Mouse (Mus musculus): ENCODE data around the gene Lrrc18.

The Lrrc18 gene

DNA sequence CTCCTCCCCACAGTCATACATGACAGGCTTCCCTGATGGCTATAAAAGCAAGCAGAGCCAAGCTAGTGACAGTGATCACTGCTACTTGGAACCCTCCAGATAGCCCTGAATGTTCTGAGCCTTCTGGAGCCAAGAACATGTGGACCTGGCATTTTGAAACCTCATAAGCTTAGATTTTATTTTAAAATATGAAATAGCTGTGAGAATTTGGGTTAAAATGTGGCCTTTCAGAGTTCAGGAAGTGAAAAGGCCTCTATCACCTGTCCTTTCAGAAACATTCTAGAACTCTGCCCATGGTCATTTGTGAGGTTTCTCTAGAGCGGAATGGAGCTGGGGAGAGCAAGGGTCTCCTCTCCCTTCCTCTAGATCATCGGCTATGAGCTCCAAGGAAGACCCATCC lies at the start of gene Lrrc18:
TSS of gene Lrrc18 (plus strand) at position 301 of the 400 bp plus-strand sequence.
- DNase-seq (ENCODE audit: low spot score in 2 of 2), result no peak

GRCm38 (mm10) chr14:32947512-32947911 lies 43.7 kb upstream of the Lrrc18 start:
- peak in 1 of 2 experiments; percentile 67 for DNase-seq (ENCODE audit: low spot score in 2 of 2)

DNA sequence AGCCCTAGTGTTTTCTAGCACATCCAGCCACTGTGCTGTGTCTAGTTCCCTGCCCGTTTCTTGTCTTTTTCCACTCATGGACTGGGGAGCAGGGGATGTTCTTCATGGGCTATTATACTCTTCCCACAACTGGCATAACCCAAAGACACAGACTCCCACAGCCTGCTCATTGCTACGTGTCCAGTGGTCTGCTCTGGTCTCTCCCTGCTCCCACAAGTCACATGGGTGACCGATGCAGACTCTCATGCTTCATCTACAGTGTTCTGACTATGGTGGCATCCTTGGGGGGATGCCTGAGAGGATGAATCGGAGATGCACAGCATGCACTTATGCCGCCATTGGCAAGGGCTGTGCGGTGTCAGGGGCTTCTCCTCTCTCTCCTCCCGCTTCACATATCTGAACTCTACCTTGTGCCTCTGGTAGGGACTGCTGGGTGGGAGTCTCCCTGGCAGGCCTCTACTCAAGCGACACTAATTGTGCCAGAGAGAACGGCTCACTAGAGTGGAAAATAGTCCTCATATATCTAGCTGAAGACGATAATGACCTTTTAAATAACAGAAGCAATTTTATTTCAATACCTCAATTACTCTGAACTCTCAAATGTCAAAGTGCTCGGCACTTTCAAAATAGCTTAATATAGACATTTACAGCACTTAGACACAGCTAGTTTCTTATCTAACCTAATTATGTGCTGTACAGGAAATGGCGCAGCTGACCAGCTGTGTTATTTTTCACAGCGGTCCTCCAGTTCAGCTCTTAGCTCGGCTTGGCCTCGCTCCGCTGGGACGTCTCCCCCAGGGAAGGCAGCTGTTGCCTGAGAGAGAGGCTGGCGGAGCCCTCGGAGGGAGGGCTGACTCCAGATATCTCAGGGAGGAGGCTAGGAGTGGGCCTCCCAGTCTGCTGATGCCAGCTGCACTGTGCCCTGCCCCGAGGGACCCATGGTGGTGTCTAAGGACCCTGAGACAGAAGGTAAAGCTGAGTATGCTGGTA lies 40.6 kb upstream of the Lrrc18 start:
- DNase-seq (ENCODE audit: low spot score in 2 of 2), result no peak

- DNase-seq (ENCODE audit: low spot score in 2 of 2), result peak in 1 of 2 experiments; percentile 8
Observed at GRCm38 (mm10) chr14:32956486-32956885, 34.7 kb upstream of the Lrrc18 start.

DNA sequence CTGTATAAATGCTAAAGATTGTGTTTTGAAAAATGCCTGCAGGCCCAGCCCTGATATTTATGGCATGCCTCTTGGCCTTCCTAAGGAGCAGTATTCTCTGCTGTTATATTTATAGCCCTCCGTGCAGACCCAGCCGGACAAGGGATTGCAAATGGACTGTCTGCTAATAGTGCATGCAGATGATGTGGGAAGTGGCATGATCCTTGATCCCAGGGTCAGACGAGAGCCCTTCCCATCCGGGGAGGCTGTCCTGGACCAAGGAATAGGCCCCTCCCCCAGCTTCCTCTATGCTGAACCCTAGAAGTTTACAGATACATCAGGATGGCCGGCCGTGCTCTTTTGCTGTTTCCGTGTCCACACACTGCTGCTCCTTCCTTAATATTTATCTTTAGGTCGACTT lies 32.5 kb upstream of the Lrrc18 start:
- DNase-seq (ENCODE audit: low spot score in 2 of 2), result no peak

DNA sequence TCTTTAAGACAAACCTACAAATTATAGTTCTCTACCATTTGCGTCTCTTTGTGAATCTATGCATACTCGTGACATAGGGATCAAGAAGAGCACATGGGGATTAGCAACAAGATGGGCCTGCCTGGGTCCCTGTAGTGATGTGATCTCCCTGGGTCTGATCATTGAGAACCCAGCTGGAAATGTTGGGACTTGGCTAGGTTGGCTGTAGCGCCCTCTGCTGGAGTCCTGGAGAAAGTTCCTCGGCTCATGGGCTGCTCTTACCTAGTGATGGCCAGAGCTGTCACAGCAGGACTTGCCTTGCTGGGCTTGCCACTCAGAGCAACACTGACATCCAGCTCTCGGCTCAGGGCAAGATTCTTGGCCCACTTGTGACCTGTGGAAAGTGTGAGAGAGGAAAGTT lies 30.7 kb upstream of the Lrrc18 start:
- DNase-seq (ENCODE audit: low spot score in 2 of 2), result peak in 1 of 2 experiments; percentile 77

DNA sequence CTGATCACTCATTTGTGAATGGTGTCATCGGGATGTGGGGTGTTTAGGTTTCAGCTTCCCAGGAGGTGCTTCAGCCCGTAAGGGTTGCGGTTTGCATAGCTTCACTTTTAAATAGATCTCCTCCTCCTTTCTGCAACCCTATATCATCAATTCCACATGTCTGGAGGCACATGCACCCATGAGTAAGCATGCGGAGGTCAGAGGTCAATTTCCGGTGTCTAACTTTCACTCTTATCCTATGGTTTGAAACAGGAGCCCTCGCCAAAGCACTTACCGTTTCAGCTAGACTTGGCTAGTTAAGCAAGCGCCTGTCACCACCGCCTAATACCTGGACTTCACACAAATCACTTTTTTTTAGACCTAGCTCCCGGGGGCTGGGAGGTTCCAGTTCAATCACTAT lies 26.4 kb upstream of the Lrrc18 start:
- no peak for DNase-seq (ENCODE audit: low spot score in 2 of 2)

DNA sequence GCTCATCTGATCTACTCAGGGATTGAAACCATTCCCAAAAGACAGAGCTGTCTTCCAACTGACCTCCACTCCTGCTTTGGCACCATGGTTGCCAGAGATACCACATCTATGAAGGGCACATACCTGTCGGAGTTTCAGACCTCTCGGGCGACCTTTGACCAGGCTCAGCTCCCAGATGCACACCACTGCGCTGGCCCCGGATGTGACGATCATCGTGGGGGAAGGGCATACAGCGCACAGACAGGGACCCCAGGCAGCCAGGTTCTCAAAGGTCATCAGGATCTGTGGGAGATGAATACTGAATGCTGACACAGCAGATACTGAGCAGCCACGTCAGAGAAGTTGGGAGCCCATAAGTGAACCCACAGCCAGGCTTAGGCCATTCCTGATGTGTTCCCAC lies 20.5 kb upstream of the Lrrc18 start:
- DNase-seq (ENCODE audit: low spot score in 2 of 2), result no peak

GRCm38 (mm10) chr14:32984176-32984738 lies 6.9 kb upstream of the Lrrc18 start:
- DNase-seq (ENCODE audit: low spot score in 2 of 2), result no peak

- no peak for DNase-seq (ENCODE audit: low spot score in 2 of 2)
Observed at GRCm38 (mm10) chr14:32986659-32987058, 4.5 kb upstream of the Lrrc18 start.

GRCm38 (mm10) chr14:32994954-32995636 lies 3.9 kb downstream of the Lrrc18 start:
- DNase-seq (ENCODE audit: low spot score in 2 of 2), result peak in 1 of 2 experiments; percentile 7

DNA sequence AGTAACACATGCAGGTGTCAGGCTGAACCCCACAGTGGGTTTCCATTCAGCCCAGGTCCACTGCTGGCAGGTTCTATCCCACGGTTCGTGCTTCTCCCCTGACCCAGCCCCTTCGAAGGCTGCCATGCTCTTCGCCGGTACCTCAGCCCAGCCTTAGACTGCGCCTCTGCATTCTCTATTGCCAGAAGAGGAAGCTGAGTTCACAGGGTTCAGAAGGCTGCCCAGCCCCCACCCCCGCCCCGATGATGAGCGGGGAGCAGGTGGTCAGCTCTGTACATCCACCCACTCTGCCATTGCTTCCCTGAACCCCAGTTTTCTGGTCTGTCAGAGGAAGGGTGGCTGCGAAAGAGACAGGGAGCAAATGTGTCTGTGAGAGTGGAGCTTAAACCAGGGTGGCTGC lies 8.3 kb downstream of the Lrrc18 start:
- DNase-seq (ENCODE audit: low spot score in 2 of 2), result no peak

DNA sequence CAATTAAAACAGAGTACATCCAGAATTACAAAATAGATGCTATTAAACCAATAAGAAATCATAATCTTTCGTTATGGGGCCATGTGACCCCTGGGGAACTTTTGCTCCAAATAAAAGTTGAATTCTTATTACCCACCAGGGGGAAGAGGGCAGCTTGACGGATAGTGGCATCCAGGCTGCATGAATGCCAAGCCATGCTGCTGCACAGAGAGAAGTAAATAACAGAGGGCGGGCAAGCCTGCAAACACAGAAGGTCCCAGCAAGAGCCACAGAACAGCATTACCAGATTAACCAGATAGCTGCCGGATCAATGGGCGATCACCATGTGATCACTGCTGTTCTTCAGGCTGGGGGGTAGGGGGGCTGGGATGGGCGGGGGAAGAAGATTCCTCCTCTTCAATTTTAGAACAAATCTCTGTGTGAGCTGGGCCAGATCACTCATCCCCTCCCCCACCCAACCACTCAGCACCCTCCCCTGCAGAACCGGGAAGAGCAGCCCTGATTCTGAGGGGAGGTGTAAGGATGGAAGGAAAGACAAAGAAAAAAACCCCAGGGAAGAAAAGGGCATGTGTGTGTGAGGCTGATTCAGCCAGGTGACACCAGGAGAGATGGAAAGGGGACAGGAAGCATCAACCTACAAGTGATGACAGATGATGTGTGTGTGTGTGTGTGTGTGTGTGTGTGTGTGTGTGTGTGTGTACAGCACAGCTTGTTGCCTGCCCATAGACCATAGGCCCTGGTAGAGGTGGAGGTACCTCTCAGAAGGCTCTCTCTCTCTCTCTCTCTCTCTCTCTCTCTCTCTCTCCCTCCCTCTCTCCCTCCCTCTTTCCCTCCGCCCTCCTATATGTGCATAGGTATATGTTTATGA lies 9.2 kb downstream of the Lrrc18 start:
- no peak for DNase-seq (ENCODE audit: low spot score in 2 of 2)

DNA sequence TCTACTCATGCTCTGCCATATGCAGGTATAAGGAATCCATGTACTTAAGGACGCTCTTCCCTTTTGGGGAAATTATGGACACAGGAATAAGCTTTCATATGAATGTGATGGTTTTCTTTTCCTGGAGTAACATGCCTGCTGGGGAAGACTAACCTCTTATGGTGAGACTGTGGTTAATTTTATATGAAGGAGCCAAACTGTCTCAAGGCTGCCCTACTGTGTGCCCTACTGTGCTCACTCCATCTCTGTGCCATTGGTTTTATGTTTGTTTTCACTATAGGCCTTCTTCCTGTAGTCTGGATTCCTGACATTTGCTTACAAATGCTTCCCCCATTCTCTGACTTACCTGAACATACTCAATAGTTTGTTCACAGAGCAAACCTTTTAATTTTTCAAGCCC lies 13.9 kb downstream of the Lrrc18 start:
- no peak for DNase-seq (ENCODE audit: low spot score in 2 of 2)

DNA sequence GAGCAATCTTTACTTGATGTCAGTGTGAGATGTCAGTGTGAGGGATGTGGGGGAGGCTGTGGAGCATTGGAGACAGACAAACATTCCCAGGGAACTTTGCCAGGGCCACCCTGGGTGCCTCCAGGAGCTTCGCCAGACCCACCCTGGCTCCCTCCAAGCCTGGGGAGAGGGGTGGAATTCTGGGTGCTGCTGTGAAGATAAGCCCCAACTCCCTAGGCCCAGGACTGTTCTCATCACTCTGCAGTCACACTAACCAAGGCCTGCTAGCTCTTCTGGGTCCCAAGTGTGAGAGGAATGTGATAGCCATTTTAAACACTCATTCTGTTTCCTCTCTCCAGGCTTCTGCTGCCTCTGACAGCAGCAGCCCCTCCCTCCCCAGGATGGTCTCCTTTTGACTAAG lies 16.5 kb downstream of the Lrrc18 start:
- DNase-seq (ENCODE audit: low spot score in 2 of 2), result no peak

- DNase-seq (ENCODE audit: low spot score in 2 of 2), result no peak
Observed at GRCm38 (mm10) chr14:33019050-33019449, 27.9 kb downstream of the Lrrc18 start.

DNA sequence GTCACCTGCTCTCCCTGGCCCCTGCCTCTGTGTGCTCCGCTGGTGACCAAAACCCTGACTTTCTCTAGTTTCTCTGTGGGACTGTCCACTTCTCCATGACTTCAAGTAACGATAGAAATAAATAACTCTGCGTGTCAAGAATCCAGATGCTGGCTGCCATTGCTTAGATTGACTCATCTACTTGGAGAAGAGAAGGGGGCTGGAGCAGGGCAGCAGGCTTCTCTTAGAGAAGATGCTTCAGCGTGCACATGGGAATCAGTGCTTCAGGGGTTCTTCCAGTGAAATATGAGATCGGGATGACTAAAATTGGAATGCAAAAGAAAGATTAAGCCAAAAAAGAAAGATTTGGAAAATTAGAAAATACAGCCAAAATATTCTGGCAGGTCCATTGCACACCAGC lies 28.4 kb downstream of the Lrrc18 start:
- DNase-seq (ENCODE audit: low spot score in 2 of 2), result no peak

GRCm38 (mm10) chr14:33030849-33031248 lies 39.7 kb downstream of the Lrrc18 start:
- DNase-seq (ENCODE audit: low spot score in 2 of 2), result no peak

GRCm38 (mm10) chr14:33033424-33033823 lies 42.2 kb downstream of the Lrrc18 start:
- DNase-seq (ENCODE audit: low spot score in 2 of 2), result no peak

GRCm38 (mm10) chr14:33035386-33035785 lies 44.2 kb downstream of the Lrrc18 start:
- DNase-seq (ENCODE audit: low spot score in 2 of 2), result no peak

- no peak for DNase-seq (ENCODE audit: low spot score in 2 of 2)
Observed at GRCm38 (mm10) chr14:33036811-33037210, 45.6 kb downstream of the Lrrc18 start.

DNA sequence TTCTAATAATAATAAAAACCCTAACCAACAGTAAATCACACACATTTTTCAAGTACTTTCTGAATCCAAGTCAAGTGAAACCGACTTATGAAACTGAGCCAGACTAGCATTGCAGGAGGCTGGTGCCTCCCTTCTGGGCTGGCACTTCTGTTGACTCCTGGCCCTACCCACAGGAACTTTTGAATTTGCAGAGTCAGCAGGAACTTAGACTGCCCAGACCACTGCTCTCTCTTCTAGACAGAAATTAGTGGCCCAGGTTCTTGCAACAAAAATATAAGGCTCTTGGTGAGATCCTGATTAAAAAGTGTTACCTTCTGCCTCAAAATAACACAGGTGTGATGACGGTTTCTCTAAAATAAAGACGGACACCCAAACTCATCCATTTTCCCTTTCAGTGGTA lies 54.0 kb downstream of the Lrrc18 start:
- no peak for DNase-seq (ENCODE audit: low spot score in 2 of 2)

All from left cerebral cortex, adult 9 months (tissue).